Mouse (Mus musculus) layer of hippocampus, adult 9-10 months (tissue): ENCODE measurements around the gene Gm47996.
"Not testable (repeated sequence)": the region's sequence is repeated elsewhere in the genome, so short reads cannot be mapped to it uniquely, and the experiment has no call there.

Experiments
- DNase-seq: peaks from one replicate; pipeline ENCODE4 v3.0.0; 2022; ENCODE audit warnings: low spot score

Gene Gm47996

GRCm38 (mm10) chr1:151209824-151210355 lies at the start of gene Gm47996:
TSS of gene Gm47996 (plus strand) at chr1:151210131.
- DNase-seq, result not testable (repeated sequence)

GRCm38 (mm10) chr1:151166031-151166430 lies 43.9 kb upstream of the Gm47996 start:
- DNase-seq, result no peak

- no peak for DNase-seq
Observed at GRCm38 (mm10) chr1:151167297-151168047, 42.5 kb upstream of the Gm47996 start.

GRCm38 (mm10) chr1:151168637-151169036 lies 41.3 kb upstream of the Gm47996 start:
- no peak for DNase-seq

GRCm38 (mm10) chr1:151171572-151172461 lies 38.1 kb upstream of the Gm47996 start:
- DNase-seq, result no peak

GRCm38 (mm10) chr1:151177030-151177936 lies 32.6 kb upstream of the Gm47996 start:
- no peak for DNase-seq

GRCm38 (mm10) chr1:151177937-151178271 lies 32.0 kb upstream of the Gm47996 start:
- no peak for DNase-seq

GRCm38 (mm10) chr1:151178505-151179083 lies 31.3 kb upstream of the Gm47996 start:
- no peak for DNase-seq

- DNase-seq, result no peak
Observed at GRCm38 (mm10) chr1:151180167-151180566, 29.8 kb upstream of the Gm47996 start.

GRCm38 (mm10) chr1:151182266-151182665 lies 27.7 kb upstream of the Gm47996 start, which contains the start of gene Gm47985:
TSS of gene Gm47985 (plus strand) at chr1:151182537.
- DNase-seq, result not testable (repeated sequence)

- DNase-seq, result not testable (repeated sequence)
Observed at GRCm38 (mm10) chr1:151186186-151186585, 23.7 kb upstream of the Gm47996 start.

- DNase-seq, result not testable (repeated sequence)
Observed at GRCm38 (mm10) chr1:151186879-151187424, 23.0 kb upstream of the Gm47996 start.

- no peak for DNase-seq
Observed at GRCm38 (mm10) chr1:151188469-151188868, 21.5 kb upstream of the Gm47996 start.

GRCm38 (mm10) chr1:151192075-151192474 lies 17.9 kb upstream of the Gm47996 start, which contains the start of gene Gm8947:
TSS of gene Gm8947 (plus strand) at chr1:151192376.
- not testable (repeated sequence) for DNase-seq

GRCm38 (mm10) chr1:151192739-151193138 lies 17.2 kb upstream of the Gm47996 start:
- not testable (repeated sequence) for DNase-seq

GRCm38 (mm10) chr1:151195986-151196385 lies 13.9 kb upstream of the Gm47996 start:
- not testable (repeated sequence) for DNase-seq

GRCm38 (mm10) chr1:151196690-151197089 lies 13.2 kb upstream of the Gm47996 start:
- not testable (repeated sequence) for DNase-seq

- not testable (repeated sequence) for DNase-seq
Observed at GRCm38 (mm10) chr1:151198120-151198519, 11.8 kb upstream of the Gm47996 start, which contains the start of gene Gm47995. TSS of gene Gm47995 (plus strand) at chr1:151198448.

- not testable (repeated sequence) for DNase-seq
Observed at GRCm38 (mm10) chr1:151200620-151201019, 9.3 kb upstream of the Gm47996 start.

- DNase-seq, result not testable (repeated sequence)
Observed at GRCm38 (mm10) chr1:151202771-151203170, 7.2 kb upstream of the Gm47996 start.

- DNase-seq, result not testable (repeated sequence)
Observed at GRCm38 (mm10) chr1:151203818-151204217, 6.1 kb upstream of the Gm47996 start, which contains the start of gene 3110040M04Rik. TSS of gene 3110040M04Rik (plus strand) at chr1:151204121.
